Mouse (Mus musculus) testis, adult 2 months (tissue): Measurements from ENCODE around the gene Styk1. TPM values are rescaled to one million over a fixed set of nuclear protein-coding genes. Genes with fewer than 3 reads are reported as not detected.

Experiments used
- H3K27ac ChIP-seq: fragments of 200-500 bp; 2 replicates; pipeline ENCODE4 v1.5.1; 2012; ENCODE audit warnings: low read depth, low read length; ENCODE audit not compliant: control insufficient read depth, insufficient read depth
- H3K27me3 ChIP-seq: fragments of 200-500 bp; 2 replicates; pipeline ENCODE4 v1.6.1; 2012; ENCODE audit warnings: mild to moderate bottlenecking, low read length, moderate library complexity; ENCODE audit not compliant: control insufficient read depth, insufficient read depth
- H3K36me3 ChIP-seq: fragments of 200-500 bp; 2 replicates; pipeline ENCODE4 v1.6.1; 2012; ENCODE audit warnings: mild to moderate bottlenecking, low read length; ENCODE audit not compliant: control insufficient read depth, insufficient read depth
- H3K4me1 ChIP-seq: fragments of 200-500 bp; 2 replicates; pipeline ENCODE4 v1.6.1; 2012; ENCODE audit warnings: low read length; ENCODE audit not compliant: control insufficient read depth, insufficient read depth
- H3K4me3 ChIP-seq: fragments of 200-500 bp; 2 replicates; pipeline ENCODE4 v1.5.1; 2012; ENCODE audit warnings: low read depth, mild to moderate bottlenecking, low read length, moderate library complexity, mixed read lengths; ENCODE audit not compliant: control insufficient read depth
- CTCF ChIP-seq: fragments of 200-500 bp; IDR thresholded peaks from 2 replicates; pipeline ENCODE4 v1.5.1; 2012; ENCODE audit warnings: low read depth, mild to moderate bottlenecking, inconsistent platforms, low read length, moderate library complexity; ENCODE audit not compliant: control insufficient read depth, insufficient read depth, insufficient replicate concordance
- POLR2A ChIP-seq: fragments of 200-500 bp; IDR thresholded peaks from 2 replicates; pipeline ENCODE4 v1.6.1; 2012; ENCODE audit warnings: low read depth, mild to moderate bottlenecking, inconsistent platforms, low read length, moderate library complexity; ENCODE audit not compliant: control insufficient read depth
- polyA plus RNA-seq: library from polyadenylated mRNA; depleted of rRNA; stranded (reverse); fragments of >200 nt; gene quantifications from 2 replicates; pipeline ENCODE4 v1.2.3, GENCODE M21; 2012; rRNA removed

Styk1 gene
- polyA plus RNA-seq, 1 experiment = 0.26 TPM

DNA sequence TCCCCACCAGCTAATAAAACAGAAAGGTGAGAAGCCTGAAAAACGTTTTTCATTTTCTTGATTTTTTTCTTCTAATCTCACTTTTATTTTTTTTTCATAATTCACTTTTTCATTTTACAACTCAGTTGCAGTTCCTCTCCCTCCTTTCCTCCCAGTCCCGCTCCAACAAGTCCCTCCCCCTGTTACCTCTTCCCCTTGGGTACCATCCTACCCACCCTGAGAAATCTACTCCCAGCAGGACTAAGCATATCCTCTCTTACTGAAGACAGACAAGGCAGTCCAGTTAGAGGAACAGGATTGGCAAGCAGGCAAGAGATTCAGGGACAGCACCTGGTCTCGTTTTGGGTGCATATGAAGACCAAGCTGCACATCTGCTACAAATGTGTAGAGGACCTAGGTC, 90.6 kb downstream of the Styk1 start:
- Histone ChIP-seq H3K4me1 (no peaks in the 10 kb centered on the region), H3K27ac (no peak overlapping the region), H3K4me3 (no peak overlapping the region), H3K36me3 (no peaks in the 10 kb centered on the region), H3K27me3 (no peaks in the 10 kb centered on the region)
- TF ChIP-seq POLR2A (no peak), CTCF (no peak)

DNA sequence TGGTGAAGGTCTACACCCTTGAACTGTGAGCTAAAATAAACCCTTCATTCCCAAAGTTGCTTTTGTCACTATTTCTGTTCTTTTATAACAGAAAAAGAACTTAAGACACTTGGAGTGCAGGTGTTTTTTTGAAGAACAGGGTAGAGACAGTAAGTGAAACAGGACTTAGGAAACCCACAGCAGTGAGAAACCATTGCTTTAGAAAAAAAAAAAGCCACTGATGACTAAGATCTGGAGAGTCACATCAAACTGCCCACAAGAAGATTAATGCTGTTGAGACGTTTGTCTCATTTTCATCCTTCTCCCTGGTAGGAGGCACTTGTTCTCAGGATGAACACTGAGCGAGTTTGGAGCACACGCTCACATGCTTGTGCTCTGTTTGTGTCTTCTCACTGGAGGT, 91.4 kb downstream of the Styk1 start:
- no peak overlapping the region for H3K4me3 ChIP-seq
- TF ChIP-seq POLR2A = no peak
- no peak for TF ChIP-seq CTCF

More for the DNA sequence above, 91.4 kb downstream of the Styk1 start:
- H3K4me1 ChIP-seq = no peaks in the 10 kb centered on the region
- no peaks in the 10 kb centered on the region for H3K27me3 ChIP-seq
- H3K36me3 ChIP-seq = no peaks in the 10 kb centered on the region
- H3K27ac ChIP-seq = no peak overlapping the region

Other genes starting within 250 kb of the Styk1 start
- gene Klra2, start 106.2 kb downstream of the Styk1 start, polyA plus RNA-seq = not detected in 2 replicates
- gene Magohb, start 60.4 kb downstream of the Styk1 start, polyA plus RNA-seq = 3.7 and 4.0 TPM in 2 replicates
- 1,098 and 1,153 TPM in 2 replicates for gene Ybx3, start 34.9 kb upstream of the Styk1 start, polyA plus RNA-seq
- not detected in 2 replicates for gene 5430401F13Rik, start 132.8 kb upstream of the Styk1 start, polyA plus RNA-seq
- not detected in 2 replicates for gene Gm6619, start 132.8 kb upstream of the Styk1 start, polyA plus RNA-seq